Mouse (Mus musculus): ENCODE data around the gene Atg101.

Gene Atg101

DNA sequence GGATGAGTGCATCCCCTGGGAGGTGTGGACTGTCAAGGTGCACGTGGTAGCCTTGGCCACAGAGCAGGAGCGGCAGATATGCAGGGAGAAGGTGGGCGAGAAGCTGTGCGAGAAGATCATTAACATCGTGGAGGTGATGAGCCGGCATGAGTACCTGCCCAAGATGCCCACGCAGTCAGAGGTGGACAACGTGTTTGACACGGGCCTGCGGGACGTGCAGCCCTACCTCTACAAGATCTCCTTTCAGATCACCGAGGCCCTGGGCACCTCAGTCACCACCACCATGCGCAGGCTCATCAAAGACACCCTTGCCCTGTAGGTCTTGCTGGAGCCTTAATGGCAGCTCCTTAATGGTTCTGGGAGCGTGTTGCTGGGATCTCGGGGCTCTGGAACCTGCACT, 6.3 kb downstream of the Atg101 start:
- Histone ChIP-seq H3K36me3 (ENCODE audit: control insufficient read depth, insufficient read depth, low read length, poor library complexity, severe bottlenecking) (peaks cover 11% of the 10 kb centered on the region; the same call in 1 of the 2 replicates), H3K27me3 (ENCODE audit: control insufficient read depth, insufficient read depth, low read length, poor library complexity, severe bottlenecking) (no peaks in the 10 kb centered on the region)
- no peak for DNase-seq (ENCODE audit: low read depth, low spot score)

GRCm38 (mm10) chr15:101292012-101292411, 7.9 kb downstream of the Atg101 start:
- no peak for DNase-seq (ENCODE audit: low read depth, low spot score)
- Histone ChIP-seq H3K36me3 (ENCODE audit: control insufficient read depth, insufficient read depth, low read length, poor library complexity, severe bottlenecking) (peaks cover 10% of the 10 kb centered on the region; the same call in 1 of the 2 replicates), H3K27me3 (ENCODE audit: control insufficient read depth, insufficient read depth, low read length, poor library complexity, severe bottlenecking) (no peaks in the 10 kb centered on the region)

DNA sequence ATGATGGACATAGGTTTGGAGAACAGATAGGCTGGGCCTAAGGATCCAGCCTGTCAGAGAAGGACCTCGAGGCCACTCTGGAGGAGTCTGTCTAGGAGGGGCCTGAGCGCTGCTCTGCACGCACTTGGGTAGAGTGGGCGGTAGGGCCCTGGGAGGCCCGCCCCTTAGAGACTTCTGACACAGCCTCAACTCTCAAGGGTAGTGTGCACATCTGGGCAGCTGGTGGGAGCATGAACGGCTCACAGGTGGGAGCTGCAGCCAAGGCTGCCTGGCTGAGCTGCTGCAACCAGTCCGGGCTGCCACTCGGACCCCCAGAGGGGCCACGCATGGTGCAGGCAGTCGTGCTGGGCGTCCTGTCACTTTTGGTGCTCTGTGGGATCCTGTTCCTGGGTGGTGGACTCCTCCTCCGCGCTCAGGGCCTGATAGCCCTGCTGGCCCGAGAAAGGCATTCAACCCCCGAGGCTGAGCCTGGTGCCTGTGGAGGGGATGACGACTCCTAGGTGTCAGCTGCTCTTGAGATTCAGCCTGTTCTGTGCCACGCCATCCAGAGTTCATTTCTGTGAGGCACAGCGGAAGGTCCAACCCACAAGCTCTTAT, 9.1 kb downstream of the Atg101 start, which contains the start of gene 6030408B16Rik:
TSS of gene 6030408B16Rik (plus strand) at position 188 of the 597 bp plus-strand sequence.
- Histone ChIP-seq H3K36me3 (ENCODE audit: control insufficient read depth, insufficient read depth, low read length, poor library complexity, severe bottlenecking) (peaks cover 6% of the 10 kb centered on the region; the same call in 1 of the 2 replicates), H3K27me3 (ENCODE audit: control insufficient read depth, insufficient read depth, low read length, poor library complexity, severe bottlenecking) (no peaks in the 10 kb centered on the region)
- no peak for DNase-seq (ENCODE audit: low read depth, low spot score)

GRCm38 (mm10) chr15:101294028-101294894, 10.2 kb downstream of the Atg101 start:
- H3K36me3 ChIP-seq (ENCODE audit: control insufficient read depth, insufficient read depth, low read length, poor library complexity, severe bottlenecking): peaks cover 1% of the 10 kb centered on the region; the same call in 1 of the 2 replicates
- no peak for DNase-seq (ENCODE audit: low read depth, low spot score)
- H3K27me3 ChIP-seq (ENCODE audit: control insufficient read depth, insufficient read depth, low read length, poor library complexity, severe bottlenecking): no peaks in the 10 kb centered on the region

DNA sequence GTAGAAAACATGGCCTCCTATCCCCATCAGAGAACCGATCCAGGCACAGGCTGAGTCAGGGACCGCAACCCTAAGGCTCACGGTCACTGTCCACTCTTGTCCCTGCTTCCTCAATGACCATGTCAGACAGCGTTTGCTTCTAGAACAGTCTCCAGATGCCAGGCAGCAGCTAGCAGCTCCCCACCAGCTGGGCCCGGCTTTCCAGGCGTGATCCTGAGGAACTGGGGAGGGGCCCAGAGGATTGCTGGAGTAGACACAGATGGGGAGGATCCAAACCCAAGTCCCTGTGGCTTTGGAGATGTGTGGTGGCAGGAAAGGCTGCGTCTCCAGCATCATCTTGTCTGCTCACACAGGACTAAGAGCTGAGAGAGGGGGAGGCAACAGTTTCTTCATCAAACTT, 11.0 kb downstream of the Atg101 start:
- Histone ChIP-seq H3K27me3 (ENCODE audit: control insufficient read depth, insufficient read depth, low read length, poor library complexity, severe bottlenecking) (no peaks in the 10 kb centered on the region), H3K36me3 (ENCODE audit: control insufficient read depth, insufficient read depth, low read length, poor library complexity, severe bottlenecking) (0 out of 2 replicates have a peak, but pooled peaks cover 1% of the 10 kb centered on the region)
- no peak for DNase-seq (ENCODE audit: low read depth, low spot score)

GRCm38 (mm10) chr15:101295616-101296015, 11.5 kb downstream of the Atg101 start:
- no peak for DNase-seq (ENCODE audit: low read depth, low spot score)
- Histone ChIP-seq H3K27me3 (ENCODE audit: control insufficient read depth, insufficient read depth, low read length, poor library complexity, severe bottlenecking) (no peaks in the 10 kb centered on the region), H3K36me3 (ENCODE audit: control insufficient read depth, insufficient read depth, low read length, poor library complexity, severe bottlenecking) (no peaks in the 10 kb centered on the region)

- DNase-seq (ENCODE audit: low read depth, low spot score): no peak
- H3K36me3 ChIP-seq (ENCODE audit: control insufficient read depth, insufficient read depth, low read length, poor library complexity, severe bottlenecking): no peaks in the 10 kb centered on the region
- H3K27me3 ChIP-seq (ENCODE audit: control insufficient read depth, insufficient read depth, low read length, poor library complexity, severe bottlenecking): no peaks in the 10 kb centered on the region
Measured at GRCm38 (mm10) chr15:101296091-101296490, 12.0 kb downstream of the Atg101 start.

DNA sequence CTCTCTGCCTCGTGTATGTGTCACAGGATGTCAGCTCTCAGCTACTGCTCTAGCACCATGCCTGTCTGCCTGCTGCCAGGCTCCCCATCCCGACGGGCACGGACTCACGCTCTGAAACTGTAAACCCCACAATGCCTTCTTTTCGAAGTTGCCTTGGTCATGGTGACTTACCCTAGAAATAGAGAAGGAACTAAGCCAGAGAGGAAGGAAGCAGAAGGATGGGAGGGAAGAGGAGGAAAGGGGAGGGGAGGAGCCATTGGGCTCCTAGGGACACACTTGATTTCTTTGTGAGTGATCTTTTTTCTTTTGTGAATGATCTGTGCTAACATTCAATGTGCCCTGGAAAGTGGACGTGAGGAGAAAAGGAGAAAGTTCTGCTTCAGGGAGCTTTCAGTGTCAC, 13.9 kb downstream of the Atg101 start:
- no peak for DNase-seq (ENCODE audit: low read depth, low spot score)
- Histone ChIP-seq H3K27me3 (ENCODE audit: control insufficient read depth, insufficient read depth, low read length, poor library complexity, severe bottlenecking) (no peaks in the 10 kb centered on the region), H3K36me3 (ENCODE audit: control insufficient read depth, insufficient read depth, low read length, poor library complexity, severe bottlenecking) (no peaks in the 10 kb centered on the region)

DNA sequence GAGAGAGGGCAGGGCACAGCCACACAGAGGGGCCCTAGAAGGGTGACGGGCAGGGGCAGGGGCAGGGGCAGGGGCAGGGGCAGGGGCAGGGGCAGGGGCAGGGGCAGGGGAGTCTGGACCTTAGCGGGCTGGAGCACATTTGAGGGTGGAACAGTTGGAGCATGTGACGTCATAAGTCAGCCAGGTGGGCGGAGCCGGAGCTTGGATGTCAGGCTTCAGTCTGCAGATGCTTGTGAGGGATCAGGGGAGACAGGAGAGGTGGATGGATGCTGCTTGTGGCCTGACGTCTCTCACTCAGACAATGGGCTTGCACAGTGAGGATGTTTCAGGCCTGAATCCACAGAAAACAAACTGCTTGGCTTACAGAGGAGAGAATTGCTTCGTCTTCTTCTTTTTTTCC, 14.5 kb downstream of the Atg101 start:
- Histone ChIP-seq H3K27me3 (ENCODE audit: control insufficient read depth, insufficient read depth, low read length, poor library complexity, severe bottlenecking) (no peaks in the 10 kb centered on the region), H3K36me3 (ENCODE audit: control insufficient read depth, insufficient read depth, low read length, poor library complexity, severe bottlenecking) (no peaks in the 10 kb centered on the region)
- DNase-seq (ENCODE audit: low read depth, low spot score): no peak

- H3K27me3 ChIP-seq (ENCODE audit: control insufficient read depth, insufficient read depth, low read length, poor library complexity, severe bottlenecking): no peaks in the 10 kb centered on the region
- DNase-seq (ENCODE audit: low read depth, low spot score): no peak
- H3K36me3 ChIP-seq (ENCODE audit: control insufficient read depth, insufficient read depth, low read length, poor library complexity, severe bottlenecking): no peaks in the 10 kb centered on the region
Measured at GRCm38 (mm10) chr15:101299480-101299960, 15.4 kb downstream of the Atg101 start.

DNA sequence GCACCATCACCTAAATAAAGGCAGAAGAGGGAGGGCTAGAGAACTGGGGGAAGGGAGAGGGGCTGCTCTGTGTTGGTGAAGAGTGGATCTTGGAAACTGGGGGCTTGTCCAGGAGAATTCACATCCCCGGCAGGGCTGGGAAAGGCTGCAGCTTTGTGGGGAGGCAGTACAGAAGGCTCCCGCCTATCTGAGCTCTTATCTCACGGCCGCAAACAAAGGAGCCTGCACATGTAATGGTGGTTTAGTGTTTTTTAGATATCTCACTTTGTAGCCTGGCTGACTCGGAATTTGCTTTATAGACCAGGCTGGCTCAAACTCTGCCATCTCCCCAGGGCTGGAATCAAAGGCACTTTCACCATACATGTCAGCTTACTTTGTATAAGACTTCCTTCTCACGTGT, 16.1 kb downstream of the Atg101 start:
- Histone ChIP-seq H3K27me3 (ENCODE audit: control insufficient read depth, insufficient read depth, low read length, poor library complexity, severe bottlenecking) (no peaks in the 10 kb centered on the region), H3K36me3 (ENCODE audit: control insufficient read depth, insufficient read depth, low read length, poor library complexity, severe bottlenecking) (no peaks in the 10 kb centered on the region)
- DNase-seq (ENCODE audit: low read depth, low spot score): no peak

DNA sequence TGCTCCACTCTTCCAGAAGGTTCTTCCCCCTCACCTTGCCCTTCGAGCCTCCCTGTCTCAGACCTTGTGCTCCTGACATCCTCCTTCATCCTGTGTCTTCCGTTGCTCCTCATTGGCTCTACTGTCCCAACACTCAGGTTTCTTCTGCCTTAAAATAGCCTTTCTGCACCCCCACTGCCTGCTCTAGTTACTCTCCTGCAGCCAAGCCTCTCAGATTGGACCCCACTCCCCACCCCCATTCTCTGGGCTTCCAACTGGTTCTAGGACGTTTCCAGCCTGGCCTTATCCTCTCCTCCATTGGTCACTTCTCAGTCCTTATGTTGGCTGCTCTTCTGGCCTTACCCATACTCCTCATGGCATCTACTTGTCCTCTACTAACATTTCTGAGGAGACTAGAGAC, 18.1 kb downstream of the Atg101 start:
- DNase-seq (ENCODE audit: low read depth, low spot score): no peak
- H3K27me3 ChIP-seq (ENCODE audit: control insufficient read depth, insufficient read depth, low read length, poor library complexity, severe bottlenecking): no peaks in the 10 kb centered on the region

DNA sequence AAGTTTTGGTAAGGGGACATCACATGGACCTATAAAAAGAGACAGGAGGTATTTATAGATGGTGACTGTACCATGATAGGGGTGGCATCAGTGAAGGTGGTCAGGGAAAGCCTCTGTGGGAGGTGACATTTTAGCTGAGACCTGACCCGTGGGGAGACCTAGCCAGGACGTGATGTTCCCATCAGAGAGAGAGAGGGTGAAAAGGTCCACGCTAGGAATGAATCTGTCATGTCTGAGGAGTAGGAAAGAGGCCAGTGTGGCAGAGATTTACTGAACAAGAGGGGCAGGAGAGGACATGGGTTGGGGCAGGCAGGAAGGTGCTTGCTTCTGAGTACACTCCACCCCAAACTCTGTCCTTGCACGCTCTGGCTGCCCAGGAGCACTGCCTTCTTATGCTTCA, 19.8 kb downstream of the Atg101 start:
- DNase-seq (ENCODE audit: low read depth, low spot score): no peak
- H3K27me3 ChIP-seq (ENCODE audit: control insufficient read depth, insufficient read depth, low read length, poor library complexity, severe bottlenecking): no peaks in the 10 kb centered on the region
- H3K36me3 ChIP-seq (ENCODE audit: control insufficient read depth, insufficient read depth, low read length, poor library complexity, severe bottlenecking): no peaks in the 10 kb centered on the region

More for the DNA sequence above, 18.1 kb downstream of the Atg101 start:
- no peaks in the 10 kb centered on the region for H3K36me3 ChIP-seq (ENCODE audit: control insufficient read depth, insufficient read depth, low read length, poor library complexity, severe bottlenecking)

DNA sequence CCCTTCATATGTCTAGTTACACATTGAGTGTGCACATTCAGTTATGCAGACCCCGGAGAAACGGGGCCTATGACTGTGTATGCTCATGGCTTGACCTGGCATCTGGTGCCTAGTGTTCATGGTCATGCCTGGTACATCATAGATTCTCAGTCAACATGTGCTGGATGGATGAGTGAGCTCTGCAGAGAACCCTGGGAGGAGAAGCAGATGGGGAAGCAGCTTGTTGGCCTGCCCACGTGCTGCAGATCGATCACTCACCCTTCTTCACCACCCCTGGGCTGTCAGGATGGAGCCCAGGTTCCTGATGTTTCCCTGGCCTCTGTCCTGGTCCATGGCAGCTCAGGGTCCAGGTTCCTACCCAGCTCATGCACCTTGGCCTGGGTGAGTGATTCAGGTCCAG, 22.4 kb downstream of the Atg101 start:
- no peaks in the 10 kb centered on the region for H3K27me3 ChIP-seq (ENCODE audit: control insufficient read depth, insufficient read depth, low read length, poor library complexity, severe bottlenecking)
- DNase-seq (ENCODE audit: low read depth, low spot score): no peak
- H3K36me3 ChIP-seq (ENCODE audit: control insufficient read depth, insufficient read depth, low read length, poor library complexity, severe bottlenecking): no peaks in the 10 kb centered on the region
